Mouse (Mus musculus) adrenal gland, postnatal 4 days (tissue): ENCODE measurements at regions not wholly inside any gene's neighbourhood (a gene's known extent, or its start where the extent isn't known, plus 50 kb on each side); places are given as distances from the start of the nearest gene placed in this dataset.

ENCODE experiments used
- DNase-seq, 2 experiments: peaks; one replicate each; pipeline ENCODE4 v3.0.0; 2021 to 2022; ENCODE audit warnings: low spot score in 2 of 2, mixed read lengths in 2 of 2

GRCm38 (mm10) chr10:43777612-43778600 lies 123.6 kb downstream of the Qrsl1 start:
- no peak for DNase-seq

- DNase-seq = no peak
These were observed 121.0 kb downstream of the Qrsl1 start for GRCm38 (mm10) chr10:43780571-43780970.

- DNase-seq = no peak
These were observed 118.2 kb downstream of the Qrsl1 start for GRCm38 (mm10) chr10:43783304-43783703.

- DNase-seq = no peak
These were observed 110.8 kb downstream of the Qrsl1 start for GRCm38 (mm10) chr10:43790780-43791179.

GRCm38 (mm10) chr10:43791525-43792021 lies 110.0 kb downstream of the Qrsl1 start:
- DNase-seq = no peak

GRCm38 (mm10) chr10:43792618-43793017 lies 108.9 kb downstream of the Qrsl1 start:
- no peak for DNase-seq

- DNase-seq = no peak
These were observed 107.0 kb downstream of the Qrsl1 start for GRCm38 (mm10) chr10:43794587-43794986.

- no peak for DNase-seq
These were observed 101.5 kb downstream of the Qrsl1 start for GRCm38 (mm10) chr10:43800077-43800476.

GRCm38 (mm10) chr10:43815291-43815690 lies 86.3 kb downstream of the Qrsl1 start:
- no peak for DNase-seq

- DNase-seq = no peak
These were observed 83.9 kb downstream of the Qrsl1 start for GRCm38 (mm10) chr10:43817522-43818198.

GRCm38 (mm10) chr10:43818623-43819022 lies 82.9 kb downstream of the Qrsl1 start:
- no peak for DNase-seq

- DNase-seq = no peak
These were observed 82.1 kb downstream of the Qrsl1 start for GRCm38 (mm10) chr10:43819434-43819833.

GRCm38 (mm10) chr10:43822615-43823014 lies 78.9 kb downstream of the Qrsl1 start:
- no peak for DNase-seq

GRCm38 (mm10) chr10:43824009-43824408 lies 77.5 kb downstream of the Qrsl1 start:
- no peak for DNase-seq
